Mouse (Mus musculus) intestine, embryonic 15.5 days (tissue): ENCODE data around the gene Trappc2l. TPM values are rescaled to one million over a fixed set of nuclear protein-coding genes. Genes with fewer than 3 reads are reported as not detected.
A peak's percentile ranks its signal among the peaks of the same experiment; 100 is the strongest.
"Not testable (repeated sequence)": the region's sequence is repeated elsewhere in the genome, so short reads cannot be mapped to it uniquely, and the experiment has no call there.

Source experiments
- ATAC-seq: fragments of 200-750 bp; cut with Nextera tagmentation; 2 replicates; pipeline ENCODE4 v1.8.0; 2017; ENCODE audit warnings: moderate TSS enrichment, moderate library complexity
- H3K27ac ChIP-seq: fragments of 300-500 bp; sonication (generic); 2 replicates; pipeline ENCODE4 v1.5.1; 2015; ENCODE audit warnings: mild to moderate bottlenecking, inconsistent platforms
- H3K27me3 ChIP-seq: fragments of 300-500 bp; sonication (generic); replicated peaks from 2 replicates; pipeline ENCODE4 v1.6.1; 2015; ENCODE audit warnings: inconsistent platforms
- H3K36me3 ChIP-seq: fragments of 300-500 bp; sonication (generic); 2 replicates; pipeline ENCODE4 v1.6.1; 2015; ENCODE audit warnings: inconsistent platforms
- H3K4me1 ChIP-seq: fragments of 300-500 bp; sonication (generic); replicated peaks from 2 replicates; pipeline ENCODE4 v1.6.1; 2015; ENCODE audit warnings: inconsistent platforms
- H3K4me2 ChIP-seq: fragments of 300-500 bp; sonication (generic); replicated peaks from 2 replicates; pipeline ENCODE4 v1.6.1; 2015; ENCODE audit warnings: mild to moderate bottlenecking, inconsistent platforms
- H3K4me3 ChIP-seq: fragments of 300-500 bp; sonication (generic); replicated peaks from 2 replicates; pipeline ENCODE4 v1.5.1; 2015; ENCODE audit warnings: inconsistent platforms
- H3K9ac ChIP-seq: fragments of 300-500 bp; sonication (generic); 2 replicates; pipeline ENCODE4 v1.6.1; 2015; ENCODE audit warnings: inconsistent platforms
- H3K9me3 ChIP-seq: fragments of 300-500 bp; sonication (generic); 2 replicates; pipeline ENCODE4 v1.6.1; 2016; ENCODE audit warnings: inconsistent platforms
- WGBS: fragments of 180-500 bp; shearing (Covaris S2); methylation state at CpG from one replicate; pipeline ENCODE4 v1.1.7; 2015; 5-methylcytosine and 5-hydroxymethylcytosine counted together
- polyA plus RNA-seq: library from polyadenylated mRNA; unstranded; fragments of >200 nt; fragmentation: Nextera tagmentation; extraction: Ambion mirVana; gene quantifications from 2 replicates; pipeline ENCODE4 v1.2.1, GENCODE M21; 2015

Trappc2l gene
- polyA plus RNA-seq, 1 experiment from 2014 or later = 58.0 TPM

DNA sequence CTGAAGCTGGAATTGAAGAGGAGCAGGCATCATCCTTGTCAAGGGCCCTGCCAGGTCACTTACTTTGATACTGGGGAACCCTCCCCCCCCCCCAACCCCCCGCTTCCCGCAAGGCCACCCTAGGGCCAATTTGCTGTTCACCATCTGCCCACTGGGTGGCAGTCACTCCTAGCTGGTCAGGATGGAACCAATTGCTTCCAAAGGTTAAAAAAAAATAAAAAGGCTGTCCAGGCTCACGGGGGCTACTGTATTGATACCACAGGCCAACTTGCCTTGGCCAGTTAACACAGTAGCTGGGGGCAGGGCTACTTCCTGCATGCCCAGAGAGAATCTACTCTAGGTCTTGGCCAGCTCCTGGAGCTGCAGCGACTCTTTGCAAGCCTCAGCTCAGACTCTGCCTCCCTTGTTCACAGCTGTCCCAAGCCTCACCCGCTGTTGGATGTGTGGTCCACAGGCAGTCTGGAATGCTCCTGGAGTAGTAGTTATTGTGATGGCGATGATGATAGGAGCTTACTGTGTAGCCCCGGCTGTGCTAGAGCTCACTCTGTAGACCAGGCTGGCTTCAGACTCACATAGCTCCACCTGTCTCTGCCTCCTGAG, 6.6 kb downstream of the Trappc2l start:
- Histone ChIP-seq H3K36me3 (peaks cover 2% of the 10 kb centered on the region; the same call in 1 of the 2 replicates), H3K4me2 (peak overlapping the region; percentile 36; the same call in 1 of the 2 replicates), H3K4me1 (peaks cover 12% of the 10 kb centered on the region), H3K9me3 (no peaks in the 10 kb centered on the region), H3K9ac (no peak overlapping the region), H3K27me3 (no peaks in the 10 kb centered on the region), H3K27ac (no peak overlapping the region), H3K4me3 (no peak overlapping the region)
- ATAC-seq = peak; percentile 18; the same call in 1 of the 2 replicates
- WGBS = 26% methylated on average over 5 of the region's 7 CpGs

DNA sequence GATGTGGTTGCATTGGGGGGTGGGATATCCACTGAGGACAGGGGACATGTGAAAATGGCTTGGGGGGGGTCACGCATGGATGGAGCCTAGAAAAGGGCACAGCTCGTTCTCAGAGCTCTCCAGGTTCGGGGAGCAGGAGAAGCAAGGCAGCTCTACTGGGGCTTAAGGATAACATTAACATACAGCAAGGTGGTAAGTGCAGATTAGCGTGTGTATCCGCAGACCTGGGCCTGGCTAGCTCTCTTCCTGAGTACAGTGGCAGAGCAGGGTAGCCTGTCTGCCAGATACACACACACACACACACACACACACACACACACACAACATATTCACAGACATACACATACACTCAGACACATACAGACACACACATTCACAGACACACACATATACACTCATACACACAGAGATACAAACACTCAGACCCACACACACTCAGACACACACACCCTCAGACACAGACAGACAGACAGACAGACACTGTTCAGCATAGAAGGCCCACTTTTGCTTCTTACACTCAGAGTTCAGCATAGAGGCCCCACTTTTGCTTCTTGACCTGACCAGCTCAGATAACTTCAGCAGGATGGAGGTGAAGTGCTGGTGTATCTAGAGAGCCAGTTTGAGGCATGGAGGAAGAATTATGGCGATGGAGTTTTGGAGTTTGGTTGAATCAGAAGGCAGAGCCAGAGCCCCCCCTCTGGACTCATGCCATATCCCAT, 7.4 kb downstream of the Trappc2l start:
- Histone ChIP-seq H3K4me3 (no peak overlapping the region), H3K4me2 (no peak overlapping the region), H3K27me3 (no peaks in the 10 kb centered on the region), H3K9ac (no peak overlapping the region), H3K9me3 (no peaks in the 10 kb centered on the region), H3K4me1 (peaks cover 12% of the 10 kb centered on the region; the same call in 1 of the 2 replicates), H3K36me3 (no peaks in the 10 kb centered on the region), H3K27ac (no peak overlapping the region)
- 81% methylated on average over 6 of the region's 6 CpGs for WGBS
- ATAC-seq = no peak

DNA sequence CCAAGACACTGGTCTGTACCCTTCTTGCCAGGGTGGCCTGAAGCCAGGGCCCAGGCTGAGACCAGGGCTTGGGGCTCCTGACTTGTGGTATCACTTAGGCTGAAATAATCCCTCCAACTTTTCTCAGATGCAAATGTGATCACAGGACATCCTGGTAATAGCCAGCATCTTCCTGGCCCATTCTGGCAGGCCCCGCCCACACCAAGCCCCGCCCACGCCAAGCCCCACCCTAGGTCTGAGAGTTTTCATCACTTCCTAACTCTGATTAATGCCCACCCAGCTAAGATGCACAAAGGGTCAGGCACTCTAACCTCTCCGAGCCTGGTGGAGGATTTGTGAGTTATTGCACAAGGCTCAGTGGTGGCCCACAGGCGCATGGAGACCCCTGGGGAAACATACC, 9.0 kb downstream of the Trappc2l start:
- no peaks in the 10 kb centered on the region for H3K9me3 ChIP-seq
- no peak overlapping the region for H3K4me2 ChIP-seq
- no peaks in the 10 kb centered on the region for H3K36me3 ChIP-seq
- WGBS = 27% methylated on average over 5 of the region's 5 CpGs
- H3K9ac ChIP-seq = no peak overlapping the region
- peaks cover 16% of the 10 kb centered on the region; the same call in 1 of the 2 replicates for H3K4me1 ChIP-seq
- no peak overlapping the region for H3K4me3 ChIP-seq
- ATAC-seq = no peak
- no peak overlapping the region for H3K27ac ChIP-seq
- no peaks in the 10 kb centered on the region for H3K27me3 ChIP-seq

DNA sequence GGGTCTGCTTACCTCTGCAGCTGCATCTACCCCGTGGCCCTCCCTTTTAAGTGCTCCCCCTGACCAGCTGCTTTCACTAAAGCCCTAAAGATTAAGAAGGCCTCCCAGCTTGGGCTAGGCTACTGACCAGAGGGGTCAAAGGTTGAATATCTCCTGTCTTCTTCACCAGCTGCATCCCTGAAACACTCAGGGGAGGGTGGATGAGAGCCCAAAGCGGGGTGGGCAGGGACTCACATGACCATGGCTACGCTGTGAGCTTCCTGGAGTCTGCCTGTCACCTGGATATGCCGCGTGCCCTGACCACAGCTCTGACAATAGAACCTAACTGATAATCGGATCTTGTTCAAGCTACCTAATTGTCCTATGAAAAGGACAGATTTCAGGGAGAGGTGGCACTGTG, 11.3 kb downstream of the Trappc2l start, which contains the start of gene Pabpn1l:
Pabpn1l (minus strand) TSS at position 13 of the 400 bp plus-strand sequence.
- Histone ChIP-seq H3K9ac (no peak within 1 kb of the TSS), H3K9me3 (no peaks in the 10 kb centered on the region), H3K27ac (no peak within 1 kb of the TSS), H3K27me3 (no peaks in the 10 kb centered on the region), H3K4me1 (peaks cover 17% of the 10 kb centered on the region; the same call in 1 of the 2 replicates), H3K4me3 (no peak within 1 kb of the TSS), H3K36me3 (no peaks in the 10 kb centered on the region), H3K4me2 (no peak within 1 kb of the TSS)
- WGBS = 58% methylated on average over 6 of the region's 6 CpGs
- ATAC-seq = no peak

DNA sequence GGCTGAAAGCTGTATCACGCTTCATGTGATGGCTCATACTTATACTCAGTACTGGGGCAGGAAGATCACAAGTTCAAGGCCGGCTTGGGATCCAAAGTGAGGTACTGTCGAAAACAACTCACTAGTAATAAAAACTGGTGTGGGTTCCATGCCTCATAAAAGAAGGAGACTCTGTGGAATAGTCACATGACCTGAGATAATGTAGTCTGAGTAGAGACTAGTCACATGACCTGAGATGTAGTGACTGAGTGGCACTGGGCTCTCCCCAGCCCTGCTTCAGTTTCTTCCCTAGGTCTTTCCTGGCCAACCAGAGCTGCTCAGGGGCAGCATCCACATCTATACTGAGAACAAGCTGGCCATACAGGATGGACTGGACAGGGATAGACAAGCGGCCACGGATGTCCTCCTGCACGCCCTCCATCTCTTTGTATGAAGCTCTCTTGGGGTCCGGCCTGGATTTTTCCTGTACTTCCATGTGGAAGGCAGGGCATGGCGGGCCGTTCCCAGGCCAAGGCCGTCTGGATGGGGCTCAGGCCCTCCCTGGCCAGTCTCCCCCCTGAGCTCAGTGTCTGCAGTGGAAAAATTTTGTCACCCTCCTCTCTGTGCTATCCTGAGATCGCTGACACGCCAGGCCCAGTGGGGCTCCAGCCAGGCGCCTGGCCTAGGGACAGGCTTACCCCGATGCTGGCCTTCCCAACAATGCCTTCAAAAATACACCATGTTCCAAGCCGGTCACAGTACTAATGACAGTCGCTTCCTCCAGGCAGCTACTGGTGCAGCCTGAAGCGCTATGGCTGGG, 12.6 kb downstream of the Trappc2l start:
- no peaks in the 10 kb centered on the region for H3K27me3 ChIP-seq
- no peak overlapping the region for H3K27ac ChIP-seq
- no peak overlapping the region for H3K9ac ChIP-seq
- WGBS = 89% methylated on average over 17 of the region's 17 CpGs
- no peaks in the 10 kb centered on the region for H3K36me3 ChIP-seq
- no peaks in the 10 kb centered on the region for H3K9me3 ChIP-seq
- H3K4me2 ChIP-seq = no peak overlapping the region
- no peak overlapping the region for H3K4me3 ChIP-seq
- H3K4me1 ChIP-seq = 0 out of 2 replicates have a peak, but pooled peaks cover 14% of the 10 kb centered on the region
- no peak for ATAC-seq

DNA sequence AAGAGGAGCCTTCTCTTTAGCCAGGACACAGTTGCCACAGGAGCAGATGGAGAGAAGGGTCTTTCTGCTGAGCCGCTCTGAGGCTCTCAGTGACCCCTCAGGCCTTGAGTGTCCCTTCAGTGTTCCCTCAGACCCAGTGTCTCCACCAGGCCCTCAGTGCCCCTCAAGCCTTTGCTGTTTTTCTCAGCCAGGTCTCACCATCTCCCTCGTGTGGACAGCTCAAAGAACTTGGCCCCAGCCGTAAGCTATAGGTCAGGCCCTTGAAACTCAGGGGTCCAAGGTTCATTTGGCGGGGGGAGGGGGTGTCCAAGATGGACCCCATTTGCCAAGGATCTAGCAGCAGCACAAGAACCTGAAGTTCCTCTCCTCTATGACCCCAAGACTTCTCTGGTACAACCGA, 13.2 kb downstream of the Trappc2l start:
- H3K4me1 ChIP-seq = 0 out of 2 replicates have a peak, but pooled peaks cover 14% of the 10 kb centered on the region
- no peak overlapping the region for H3K9ac ChIP-seq
- H3K27ac ChIP-seq = no peak overlapping the region
- no peak overlapping the region for H3K4me3 ChIP-seq
- no peaks in the 10 kb centered on the region for H3K36me3 ChIP-seq
- WGBS = 74% methylated on average over 5 of the region's 5 CpGs
- H3K27me3 ChIP-seq = no peaks in the 10 kb centered on the region
- H3K9me3 ChIP-seq = no peaks in the 10 kb centered on the region
- no peak overlapping the region for H3K4me2 ChIP-seq
- ATAC-seq = no peak

DNA sequence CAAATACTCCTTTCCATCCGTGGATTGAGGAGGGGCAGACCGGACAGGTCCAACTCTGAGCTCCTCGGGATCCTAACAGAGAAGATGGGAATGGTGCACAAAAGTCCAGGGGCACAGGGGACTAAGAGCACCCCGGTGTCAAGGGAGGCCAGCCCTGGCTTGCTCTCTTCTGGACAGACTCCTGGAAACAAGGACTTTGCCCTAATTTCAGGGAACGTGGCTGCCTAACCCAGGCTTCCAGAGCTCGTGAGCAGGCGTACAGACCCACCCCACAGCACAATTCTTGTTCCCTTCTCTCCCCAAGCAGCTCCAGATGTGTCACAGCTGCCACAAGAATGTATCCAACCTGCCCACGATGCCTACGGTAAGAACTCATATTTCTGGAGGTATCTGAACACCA, 14.4 kb downstream of the Trappc2l start:
- H3K9me3 ChIP-seq = no peaks in the 10 kb centered on the region
- no peaks in the 10 kb centered on the region for H3K27me3 ChIP-seq
- no peak overlapping the region for H3K4me3 ChIP-seq
- no peak overlapping the region for H3K4me2 ChIP-seq
- no peak overlapping the region for H3K9ac ChIP-seq
- no peak for ATAC-seq
- no peak overlapping the region for H3K27ac ChIP-seq
- 68% methylated on average over 9 of the region's 9 CpGs for WGBS
- 0 out of 2 replicates have a peak, but pooled peaks cover 14% of the 10 kb centered on the region for H3K4me1 ChIP-seq
- no peaks in the 10 kb centered on the region for H3K36me3 ChIP-seq

DNA sequence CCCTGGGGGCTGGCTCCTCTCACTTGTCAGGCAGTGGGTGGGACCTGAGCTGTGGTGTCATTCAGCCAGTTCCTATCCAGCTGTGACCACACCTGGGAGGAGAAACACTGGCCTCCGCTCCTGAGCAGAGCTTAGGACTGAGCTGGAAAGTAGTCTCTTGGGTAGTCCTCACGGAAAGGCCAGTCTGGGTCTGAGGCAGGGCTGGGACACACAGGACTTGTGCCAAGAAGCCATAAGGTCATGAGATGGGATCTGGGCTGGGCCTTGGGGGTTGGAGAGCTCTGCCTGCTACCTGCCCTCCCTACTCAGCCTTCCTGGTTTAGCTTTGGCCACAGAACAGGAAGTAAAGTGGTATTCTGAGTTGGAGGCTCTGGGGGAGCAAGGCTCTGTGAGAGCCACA, 15.5 kb downstream of the Trappc2l start:
- no peak for ATAC-seq
- WGBS = 89% methylated on average over 2 of the region's 2 CpGs

DNA sequence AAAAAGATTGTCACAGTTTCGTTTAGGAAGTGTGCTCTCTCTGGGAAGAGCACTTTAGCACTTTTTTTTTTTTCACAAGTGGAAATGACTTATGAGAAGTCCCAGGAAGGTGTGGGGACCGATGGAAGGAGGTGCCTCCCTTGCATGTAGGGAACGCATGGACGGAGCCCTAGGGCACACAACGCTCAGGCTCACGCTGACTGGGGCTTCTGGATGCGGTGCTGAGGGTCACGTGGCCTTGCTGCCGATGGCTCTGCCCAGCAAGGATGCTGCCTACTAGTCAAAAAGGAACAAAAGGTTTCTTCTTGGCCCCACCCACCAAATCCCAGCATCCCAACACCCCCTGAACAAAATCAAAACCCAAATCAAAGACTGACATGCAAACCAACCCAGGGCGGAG, 17.9 kb downstream of the Trappc2l start:
- Histone ChIP-seq H3K9ac (no peak overlapping the region), H3K36me3 (no peaks in the 10 kb centered on the region), H3K4me1 (0 out of 2 replicates have a peak, but pooled peaks cover 5% of the 10 kb centered on the region), H3K4me3 (no peak overlapping the region), H3K27ac (no peak overlapping the region), H3K27me3 (no peaks in the 10 kb centered on the region), H3K4me2 (no peak overlapping the region), H3K9me3 (no peaks in the 10 kb centered on the region)
- ATAC-seq = no peak
- 52% methylated on average over 10 of the region's 10 CpGs for WGBS

More for the DNA sequence above, 15.5 kb downstream of the Trappc2l start:
- Histone ChIP-seq H3K4me2 (no peak overlapping the region), H3K4me1 (0 out of 2 replicates have a peak, but pooled peaks cover 14% of the 10 kb centered on the region), H3K4me3 (no peak overlapping the region), H3K27me3 (no peaks in the 10 kb centered on the region), H3K9me3 (no peaks in the 10 kb centered on the region), H3K9ac (no peak overlapping the region), H3K27ac (no peak overlapping the region), H3K36me3 (no peaks in the 10 kb centered on the region)

DNA sequence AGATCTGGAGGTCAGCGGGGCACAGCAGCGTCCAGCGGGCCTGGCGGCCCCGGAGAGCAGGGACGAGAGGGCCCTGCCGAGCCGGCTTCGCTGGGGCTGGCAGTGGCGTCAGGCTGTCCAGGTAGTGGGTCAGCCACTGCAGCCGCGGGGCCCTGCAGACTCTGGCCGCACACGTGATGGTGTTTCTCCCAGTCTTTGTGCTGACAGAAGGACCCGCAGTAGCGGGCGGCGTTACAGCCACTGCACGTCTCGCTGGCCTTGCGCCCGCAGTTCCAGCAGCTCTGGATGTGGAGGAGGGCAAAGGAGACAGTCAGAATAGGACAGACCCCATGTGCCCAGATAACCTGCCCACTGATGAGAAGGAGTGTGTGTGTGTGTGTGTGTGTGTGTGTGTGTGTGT, 19.3 kb downstream of the Trappc2l start:
- no peaks in the 10 kb centered on the region for H3K27me3 ChIP-seq
- no peaks in the 10 kb centered on the region for H3K9me3 ChIP-seq
- no peak overlapping the region for H3K4me2 ChIP-seq
- no peak overlapping the region for H3K9ac ChIP-seq
- no peak overlapping the region for H3K4me3 ChIP-seq
- H3K36me3 ChIP-seq = no peaks in the 10 kb centered on the region
- 56% methylated on average over 22 of the region's 22 CpGs for WGBS
- ATAC-seq = no peak
- 0 out of 2 replicates have a peak, but pooled peaks cover 3% of the 10 kb centered on the region for H3K4me1 ChIP-seq
- H3K27ac ChIP-seq = no peak overlapping the region

DNA sequence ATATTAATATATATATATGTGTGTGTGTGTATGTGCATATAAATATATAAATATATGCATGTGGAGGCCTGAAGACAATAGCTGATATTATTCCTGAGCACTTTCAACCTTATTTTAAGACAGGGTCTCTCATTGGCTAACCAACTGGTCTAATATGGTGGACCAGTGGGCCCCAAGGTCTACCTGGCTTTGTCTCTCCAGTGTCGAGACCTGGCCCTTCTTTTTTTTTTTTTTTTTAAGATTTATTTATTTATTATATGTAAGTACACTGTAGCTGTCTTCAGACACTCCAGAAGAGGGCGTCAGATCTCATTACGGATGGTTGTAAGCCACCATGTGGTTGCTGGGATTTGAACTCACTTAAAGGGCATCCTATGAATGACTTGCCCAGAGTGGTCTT, 20.7 kb downstream of the Trappc2l start:
- ATAC-seq, H3K27me3 ChIP-seq, H3K4me2 ChIP-seq, H3K36me3 ChIP-seq, H3K4me3 ChIP-seq, H3K27ac ChIP-seq, H3K9me3 ChIP-seq, H3K9ac ChIP-seq, H3K4me1 ChIP-seq: not testable (repeated sequence)
- WGBS = 76% methylated on average over 3 of the region's 3 CpGs

DNA sequence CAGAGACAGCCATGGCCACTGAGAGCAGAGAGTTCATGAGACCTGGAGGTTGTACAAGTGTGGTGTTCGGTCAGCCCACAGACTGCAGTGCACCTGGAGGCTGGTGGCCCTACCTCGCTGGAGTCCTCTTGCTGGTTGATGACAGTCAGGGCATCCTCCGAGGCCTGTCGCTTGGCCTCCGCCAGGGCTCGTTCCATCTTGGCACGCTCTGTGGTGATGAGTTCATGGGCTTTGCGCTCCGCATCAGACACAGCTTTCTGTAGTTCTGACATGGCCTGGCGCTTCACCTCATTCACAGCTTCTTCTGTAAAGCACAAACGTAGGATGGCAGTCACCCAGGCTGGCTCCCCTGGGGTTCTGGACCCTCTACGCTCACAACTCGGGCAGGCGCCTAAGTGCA, 21.8 kb downstream of the Trappc2l start:
- Histone ChIP-seq H3K36me3 (no peaks in the 10 kb centered on the region), H3K27me3 (no peaks in the 10 kb centered on the region), H3K9me3 (no peaks in the 10 kb centered on the region), H3K27ac (no peak overlapping the region), H3K9ac (no peak overlapping the region), H3K4me3 (no peak overlapping the region), H3K4me1 (peaks cover 17% of the 10 kb centered on the region), H3K4me2 (no peak overlapping the region)
- WGBS = 95% methylated on average over 14 of the region's 14 CpGs
- no peak for ATAC-seq
